Mouse (Mus musculus): ENCODE data around the gene Ascc1. TPM values are rescaled to one million over a fixed set of nuclear protein-coding genes. Genes with fewer than 3 reads are reported as not detected.

Ascc1 gene
- total and polyA plus RNA-seq, 3 experiments: 17.0 to 37.9 TPM; not detected in 1

GRCm38 (mm10) chr10:60002203-60002602 lies 402 bp upstream of the Ascc1 start:
- H3K79me2 ChIP-seq (ENCODE audit: control insufficient read depth, insufficient read depth, low read length, poor library complexity): peaks cover 16% of the 10 kb centered on the region
- peak overlapping the region; percentile 91 for H3K9ac ChIP-seq (ENCODE audit: control insufficient read depth, low read depth, low read length, poor library complexity, severe bottlenecking)
- no peaks in the 10 kb centered on the region for H3K9me3 ChIP-seq (replicated peaks; ENCODE audit: insufficient read depth, low read length)
- no peaks in the 10 kb centered on the region for H3K27me3 ChIP-seq (ENCODE audit: control insufficient read depth in 1 of 2, insufficient read depth in 2 of 2, low read length in 2 of 2)
- DNase-seq (ENCODE audit: low read depth, low spot score): peak; percentile 86
- peak overlapping the region; percentile 95 for H3K27ac ChIP-seq (ENCODE audit: control insufficient read depth, low read depth, low read length)
- H3K4me1 ChIP-seq (ENCODE audit: control insufficient read depth in 1 of 2, insufficient read depth in 2 of 2, low read length in 2 of 2): peaks cover 7 to 17% of the 10 kb centered on the region in 2 experiments
- H3K36me3 ChIP-seq (ENCODE audit: control insufficient read depth in 1 of 2, insufficient read depth in 2 of 2, low read length in 2 of 2): peaks cover 0 to 32% of the 10 kb centered on the region in 2 experiments; a peak in 2 of 4 replicates
- H3K4me3 ChIP-seq (ENCODE audit: control insufficient read depth in 1 of 2, insufficient read depth in 1 of 2, low read depth in 2 of 2, low read length in 2 of 2): peak overlapping the region; percentile 76 to 90
- TF ChIP-seq SMC3 (IDR thresholded peaks at IDR 0.05; ENCODE audit: low read depth, low read length): no peak
- TF ChIP-seq E2F4 (IDR thresholded peaks at IDR 0.05; ENCODE audit: borderline replicate concordance, low read depth, low read length): no peak
- peak; percentile 57; the same call in 1 of the 2 replicates for TF ChIP-seq TBP (IDR thresholded peaks at IDR 0.05; ENCODE audit: low read depth, low read length)
- no peak for TF ChIP-seq MYC (IDR thresholded peaks at IDR 0.05; ENCODE audit: low read depth, low read length)
- no peak for TF ChIP-seq TAL1 (IDR thresholded peaks at IDR 0.05; ENCODE audit: low read length)
- TF ChIP-seq ELF1 (IDR thresholded peaks at IDR 0.05; ENCODE audit: low read depth, low read length): no peak
- no peak for TF ChIP-seq ZNF384 (IDR thresholded peaks at IDR 0.05; ENCODE audit: low read depth, low read length)
- TF ChIP-seq POLR2A (IDR thresholded peaks at IDR 0.05; ENCODE audit: control insufficient read depth in 1 of 2, insufficient read depth in 1 of 2, low read depth in 1 of 2, low read length in 2 of 2, poor library complexity in 1 of 2): no peak; a peak in 1 of 4 replicates
- no peak for TF ChIP-seq ZC3H11A (IDR thresholded peaks at IDR 0.05; ENCODE audit: low read depth, low read length)
- peak; percentile 59; the same call in 1 of the 2 replicates for TF ChIP-seq GATA1 (IDR thresholded peaks at IDR 0.05; ENCODE audit: low read depth, low read length)
- TF ChIP-seq UBTF (IDR thresholded peaks at IDR 0.05; ENCODE audit: borderline replicate concordance, insufficient read depth, low read depth, low read length): no peak
- no peak for TF ChIP-seq NRF1 (IDR thresholded peaks at IDR 0.05; ENCODE audit: insufficient read depth, low read depth, low read length, poor library complexity, severe bottlenecking)
- no peak for TF ChIP-seq CTCF (IDR thresholded peaks at IDR 0.05 in 2 of 3, conservative IDR thresholded peaks at IDR 0.05 in 1 of 3; ENCODE audit: control insufficient read depth in 1 of 3, insufficient read depth in 1 of 3, low read depth in 2 of 3, low read length in 3 of 3, poor library complexity in 1 of 3, severe bottlenecking in 1 of 3)
- TF ChIP-seq ZMIZ1 (IDR thresholded peaks at IDR 0.05; ENCODE audit: low read depth, low read length): no peak
- no peak for TF ChIP-seq JUND (IDR thresholded peaks at IDR 0.05; ENCODE audit: low read depth, low read length)
- TF ChIP-seq KAT2A (conservative IDR thresholded peaks at IDR 0.05; ENCODE audit: low read depth, low read length): no peak
- TF ChIP-seq RCOR1 (IDR thresholded peaks at IDR 0.05; ENCODE audit: low read depth, low read length): no peak
- no peak; the same call in 1 of the 2 replicates for TF ChIP-seq MXI1 (IDR thresholded peaks at IDR 0.05; ENCODE audit: low read depth, low read length)
- TF ChIP-seq HCFC1 (IDR thresholded peaks at IDR 0.05; ENCODE audit: low read depth, low read length): no peak
- no peak for TF ChIP-seq MEF2A (IDR thresholded peaks at IDR 0.05; ENCODE audit: extremely low read depth, insufficient replicate concordance, low read depth, low read length, poor library complexity, severe bottlenecking)
- no peak for TF ChIP-seq ZKSCAN1 (IDR thresholded peaks at IDR 0.05; ENCODE audit: low read depth, low read length)
- no peak for TF ChIP-seq NELFE (IDR thresholded peaks at IDR 0.05; ENCODE audit: low read depth, low read length)
- no peak for TF ChIP-seq USF2 (IDR thresholded peaks at IDR 0.05; ENCODE audit: borderline replicate concordance in 1 of 2, insufficient read depth in 1 of 2, low read depth in 1 of 2, low read length in 2 of 2)
- no peak for TF ChIP-seq CHD2 (IDR thresholded peaks at IDR 0.05; ENCODE audit: low read length)
- no peak for TF ChIP-seq POLR2AphosphoS2 (IDR thresholded peaks at IDR 0.05; ENCODE audit: low read length)
- no peak for TF ChIP-seq USF1 (IDR thresholded peaks at IDR 0.05; ENCODE audit: low read depth, low read length)
- peak; percentile 56; the same call in 1 of the 2 replicates for TF ChIP-seq ETS1 (IDR thresholded peaks at IDR 0.05; ENCODE audit: low read depth, low read length)
- TF ChIP-seq CHD1 (IDR thresholded peaks at IDR 0.05; ENCODE audit: low read depth, low read length): peak; percentile 75; the same call in 1 of the 2 replicates
- TF ChIP-seq MAZ (IDR thresholded peaks at IDR 0.05; ENCODE audit: low read depth, low read length): 0 out of 2 replicates have a peak, but pooled peaks have one; percentile 71
- no peak for TF ChIP-seq MYB (IDR thresholded peaks at IDR 0.05; ENCODE audit: low read depth, low read length)
- no peak for TF ChIP-seq BHLHE40 (IDR thresholded peaks at IDR 0.05; ENCODE audit: borderline replicate concordance, low read depth, low read length)
- no peak for TF ChIP-seq GABPA (IDR thresholded peaks at IDR 0.05; ENCODE audit: low read depth, low read length)
- no peak for TF ChIP-seq EP300 (IDR thresholded peaks at IDR 0.05; ENCODE audit: low read depth in 1 of 2, low read length in 2 of 2)
- TF ChIP-seq RAD21 (IDR thresholded peaks at IDR 0.05; ENCODE audit: low read depth, low read length): no peak
- no peak for TF ChIP-seq MAFK (IDR thresholded peaks at IDR 0.05; ENCODE audit: borderline replicate concordance, low read depth, low read length)
- TF ChIP-seq MAX (IDR thresholded peaks at IDR 0.05; ENCODE audit: low read length): no peak
- no peak for TF ChIP-seq POLR2AphosphoS5 (IDR thresholded peaks at IDR 0.05; ENCODE audit: borderline replicate concordance, low read depth, low read length)
- 0 out of 2 replicates have a peak, but pooled peaks have one; percentile 8 for TF ChIP-seq SIN3A (IDR thresholded peaks at IDR 0.05; ENCODE audit: low read length)
